Mouse (Mus musculus) B cell, adult 2 months (primary cell): ENCODE data around the gene Spin2c.

ENCODE experiments used
- DNase-seq, 2 experiments: peaks; one replicate each; pipeline ENCODE4 v3.0.0; 2022

Gene Spin2c

DNA sequence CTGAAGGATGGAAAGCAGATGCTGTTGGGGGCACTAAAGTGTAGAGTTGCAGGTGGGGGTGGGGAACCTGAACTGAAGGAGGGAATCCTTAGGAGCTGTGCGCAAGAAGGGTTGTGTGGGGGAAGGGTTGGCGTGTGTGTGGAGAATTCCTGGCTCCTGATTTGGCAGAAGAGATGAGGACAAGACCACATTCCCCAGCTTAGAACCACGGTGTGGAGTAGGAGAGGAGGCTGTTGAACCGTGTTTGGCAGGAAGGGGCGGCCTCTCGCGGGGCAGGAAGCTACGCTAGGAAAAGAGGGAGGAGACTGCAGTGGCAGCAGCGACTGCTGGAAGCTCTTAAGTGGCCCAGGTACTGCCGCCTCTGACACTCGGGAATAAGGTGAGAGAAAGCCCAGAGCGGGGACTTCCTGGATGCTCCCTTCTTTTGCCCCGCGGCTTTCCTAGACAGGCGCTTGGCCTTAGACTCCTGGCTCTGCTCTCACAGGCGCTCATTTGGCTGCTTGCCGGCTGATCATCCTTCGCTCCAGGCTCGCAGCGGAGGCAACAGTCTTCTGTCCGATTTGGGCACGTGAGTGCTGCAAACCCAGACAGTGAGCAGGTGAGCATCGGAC, at the start of gene Spin2c:
TSS of gene Spin2c (plus strand) at position 275 of the 611 bp plus-strand sequence.
- peak; percentile 9 to 12 for DNase-seq

- no peak for DNase-seq
Observed at GRCm38 (mm10) chrX:153832606-153833005, 581 bp downstream of the Spin2c start.
